Mouse (Mus musculus) naive thymus-derived CD4-positive, alpha-beta T cell, adult 2 months (primary cell): ENCODE results near the gene Ccdc105.

ENCODE experiments used
- DNase-seq: peaks from one replicate; pipeline ENCODE4 v3.0.0-alpha.2; 2011; ENCODE audit warnings: low read depth

The Ccdc105 gene

DNA sequence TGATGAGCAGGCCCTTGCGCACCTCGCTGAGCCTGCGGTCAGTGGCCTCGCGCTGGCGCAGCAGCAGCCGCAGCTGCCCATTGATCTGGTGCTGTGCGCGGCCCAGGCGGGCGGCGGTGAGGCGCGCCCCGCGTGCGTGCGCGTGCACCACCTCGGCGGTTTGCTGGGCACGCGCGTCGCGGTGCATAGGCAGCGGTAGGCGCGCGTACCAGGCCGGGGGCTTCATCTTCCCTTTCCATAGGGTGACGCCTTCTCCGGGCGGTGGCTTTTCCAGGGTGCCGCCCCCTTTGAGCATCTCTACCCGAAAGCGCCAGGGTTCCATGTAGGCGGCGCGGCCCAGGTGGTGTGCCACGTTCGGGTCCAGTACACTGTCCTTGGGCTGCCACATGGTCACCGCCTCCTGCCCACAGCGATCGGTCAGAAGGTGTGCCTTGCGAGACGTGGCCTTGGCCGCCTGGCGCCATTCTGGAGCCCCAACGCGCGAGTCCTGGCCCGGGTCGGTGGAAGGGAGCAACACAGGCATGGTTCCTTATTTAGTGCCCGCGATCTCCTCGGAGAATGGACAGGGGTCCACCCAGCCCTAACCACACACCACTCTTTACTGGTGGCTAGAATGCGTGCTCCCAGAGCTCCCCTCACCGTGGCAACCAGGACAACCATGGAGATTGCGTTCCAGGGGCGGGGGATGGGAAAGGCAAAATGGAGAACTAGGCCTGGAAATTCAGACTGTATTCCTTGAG, at the start of gene Ccdc105:
Gene Ccdc105 (minus strand): TSS at position 614 of the 740 bp plus-strand sequence.
- no peak for DNase-seq

- DNase-seq = no peak
Measured at GRCm38 (mm10) chr10:78801449-78801848, 48.6 kb upstream of the Ccdc105 start.

- no peak for DNase-seq
Measured at GRCm38 (mm10) chr10:78790561-78790960, 37.7 kb upstream of the Ccdc105 start.

DNA sequence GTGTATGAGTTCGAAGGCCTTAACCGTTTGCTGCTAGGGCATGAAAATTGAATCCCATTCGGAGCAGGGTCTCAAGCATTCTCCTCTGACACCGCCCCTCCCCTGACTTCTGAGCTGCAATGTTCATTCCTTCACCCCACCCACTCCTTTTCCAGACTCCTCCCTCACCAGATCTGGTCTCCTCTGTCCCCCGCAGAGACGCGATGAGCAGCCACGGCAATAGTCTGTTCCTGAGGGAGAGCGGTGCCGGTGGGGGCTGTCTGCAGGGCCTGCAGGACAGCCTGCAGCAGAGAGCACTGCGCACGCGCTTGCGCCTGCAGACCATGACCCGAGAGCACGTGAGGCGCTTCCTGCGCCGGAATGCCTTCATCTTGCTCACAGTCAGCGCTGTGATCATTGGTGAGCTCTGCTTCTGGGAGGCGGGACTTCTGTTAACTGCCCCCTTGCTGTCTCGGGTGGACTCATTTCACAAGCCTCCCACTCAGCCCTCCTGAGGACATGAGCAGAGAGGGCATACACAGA, 34.8 kb upstream of the Ccdc105 start:
- no peak for DNase-seq

DNA sequence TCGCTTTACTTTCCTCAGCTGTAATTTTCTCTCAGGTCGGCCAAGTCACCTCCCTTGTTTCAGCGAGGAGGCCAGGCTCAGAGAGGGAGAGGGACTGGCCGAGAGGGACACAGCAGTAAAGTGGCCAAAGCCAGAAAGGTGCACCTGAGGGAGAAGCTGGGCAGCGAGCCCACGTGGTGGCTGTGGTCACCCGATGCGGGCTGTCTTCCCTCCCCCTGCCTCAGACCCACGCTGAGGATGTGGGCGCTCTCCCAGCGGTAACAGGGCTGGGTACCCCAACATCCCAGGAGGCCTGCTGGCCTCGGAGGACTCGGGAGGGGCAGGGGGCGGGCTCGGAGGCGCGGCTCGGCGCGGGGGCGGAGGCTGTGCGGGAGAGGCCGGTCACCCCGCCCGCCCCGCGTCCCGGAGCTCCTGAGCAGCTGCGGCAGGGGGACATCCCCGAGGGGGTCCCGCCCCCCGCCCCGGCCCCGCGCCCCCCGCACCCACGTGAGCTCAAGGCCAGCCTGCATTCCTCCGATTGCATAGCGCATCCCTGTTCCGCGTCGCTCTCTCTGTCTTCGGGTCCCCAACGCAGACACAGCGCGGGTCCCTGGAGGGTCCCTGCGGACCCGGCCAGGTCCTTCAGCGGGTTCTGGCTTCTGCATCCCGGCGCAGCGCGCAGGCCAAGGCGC, 27.3 kb upstream of the Ccdc105 start, which contains the start of gene Slc1a6:
Gene Slc1a6 (plus strand): TSS at position 516 of the 671 bp plus-strand sequence.
- no peak for DNase-seq

- DNase-seq = no peak
Measured at GRCm38 (mm10) chr10:78779527-78779926, 26.7 kb upstream of the Ccdc105 start.

- DNase-seq = no peak
Measured at GRCm38 (mm10) chr10:78775830-78776229, 23.0 kb upstream of the Ccdc105 start.

DNA sequence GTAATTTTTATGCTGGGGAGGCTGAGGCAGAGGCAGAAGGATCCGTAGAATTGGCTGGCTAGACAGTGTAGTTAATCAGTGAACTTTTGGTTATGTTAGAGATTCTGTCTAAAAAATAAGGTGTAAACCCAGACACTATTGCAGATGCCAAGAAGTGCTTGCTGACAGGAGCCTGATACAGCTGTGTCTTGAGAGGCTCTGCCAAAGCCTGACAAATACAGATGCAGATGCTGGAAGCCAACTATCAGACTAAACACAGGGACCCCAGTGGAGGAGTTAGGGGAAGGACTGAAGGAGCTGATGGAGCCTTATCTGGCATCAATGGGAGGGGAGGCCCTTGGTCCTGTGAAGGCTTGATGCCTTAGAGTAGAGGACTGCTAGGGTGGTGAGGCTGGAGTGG, 12.7 kb upstream of the Ccdc105 start:
- DNase-seq = no peak

DNA sequence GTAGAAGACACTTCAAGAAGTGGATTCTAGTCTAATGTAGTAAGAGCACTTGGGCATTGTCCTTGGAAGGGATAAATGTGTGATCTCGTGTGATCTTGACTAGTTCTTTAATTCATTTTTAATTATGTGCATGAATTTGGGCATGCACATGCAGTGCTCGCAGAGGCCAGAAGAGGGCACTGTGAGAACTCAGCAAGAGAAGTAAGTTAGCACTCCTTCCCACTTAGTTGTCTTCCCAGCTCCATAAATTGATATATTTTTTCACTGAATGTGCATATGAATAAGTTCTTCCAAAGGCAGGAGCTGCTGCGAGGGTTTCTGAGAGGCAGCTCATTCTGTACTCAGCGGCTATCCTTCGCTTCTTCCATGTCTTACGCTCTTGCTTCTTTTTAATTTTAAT, 3.2 kb upstream of the Ccdc105 start:
- DNase-seq = peak; percentile 41

- no peak for DNase-seq
Measured at GRCm38 (mm10) chr10:78748946-78749345, 3.9 kb downstream of the Ccdc105 start.

DNA sequence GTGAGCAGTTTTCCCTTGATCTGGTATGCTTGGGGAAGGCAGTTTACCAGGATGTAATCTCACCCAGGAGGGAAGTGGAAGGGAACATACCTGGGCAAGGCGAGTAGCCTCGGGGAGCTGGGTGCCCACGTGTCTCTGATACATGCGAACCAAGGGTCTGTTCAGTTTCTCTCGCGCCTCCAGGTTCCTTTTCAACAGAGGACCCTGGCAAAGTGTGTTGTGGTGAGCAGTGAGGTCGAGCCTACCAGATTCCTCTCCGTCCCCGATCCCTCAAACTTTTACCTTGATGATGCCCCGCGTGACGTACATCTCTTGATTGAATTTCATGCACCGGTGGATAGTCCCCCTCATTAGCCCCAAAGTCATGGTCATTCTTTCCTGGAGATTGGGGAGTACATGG, 4.7 kb downstream of the Ccdc105 start:
- no peak for DNase-seq

- no peak for DNase-seq
Measured at GRCm38 (mm10) chr10:78747035-78747721, 5.7 kb downstream of the Ccdc105 start.

DNA sequence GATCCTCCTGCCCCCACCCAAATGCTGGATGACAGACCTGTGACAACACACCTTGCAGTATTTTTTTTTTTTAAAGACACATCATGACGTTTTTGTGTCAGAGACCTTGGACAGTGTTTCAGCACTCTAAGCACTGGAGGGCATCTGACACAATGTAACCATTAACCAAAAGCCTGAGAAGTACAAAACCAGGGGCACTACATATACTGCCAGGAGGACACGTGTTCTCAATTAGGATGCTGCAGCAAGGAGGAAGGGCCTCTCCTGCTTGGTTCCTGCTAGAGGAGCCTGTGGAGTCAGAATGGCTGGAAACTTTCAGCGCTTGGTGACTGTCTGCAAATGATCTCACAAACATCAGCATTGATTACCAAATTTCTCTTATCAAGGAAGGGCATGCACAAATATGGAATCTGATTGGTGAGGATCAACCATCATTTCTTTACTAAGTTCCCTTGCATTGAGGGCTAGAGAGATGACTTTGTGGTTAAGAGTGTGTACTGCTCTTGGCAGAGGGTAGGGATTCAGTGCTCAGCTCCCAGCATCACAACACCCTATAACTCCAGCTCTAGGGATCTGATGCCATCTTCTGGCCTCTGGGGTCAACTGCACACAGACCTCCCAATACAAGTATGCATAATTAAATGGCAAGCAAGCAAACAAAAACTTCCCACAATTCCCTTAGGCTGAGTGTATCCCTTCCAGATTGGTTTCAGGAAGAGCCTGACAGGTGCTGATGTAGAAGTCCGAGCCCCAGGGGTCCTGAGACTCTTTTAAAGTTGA, 7.2 kb downstream of the Ccdc105 start:
- no peak for DNase-seq

DNA sequence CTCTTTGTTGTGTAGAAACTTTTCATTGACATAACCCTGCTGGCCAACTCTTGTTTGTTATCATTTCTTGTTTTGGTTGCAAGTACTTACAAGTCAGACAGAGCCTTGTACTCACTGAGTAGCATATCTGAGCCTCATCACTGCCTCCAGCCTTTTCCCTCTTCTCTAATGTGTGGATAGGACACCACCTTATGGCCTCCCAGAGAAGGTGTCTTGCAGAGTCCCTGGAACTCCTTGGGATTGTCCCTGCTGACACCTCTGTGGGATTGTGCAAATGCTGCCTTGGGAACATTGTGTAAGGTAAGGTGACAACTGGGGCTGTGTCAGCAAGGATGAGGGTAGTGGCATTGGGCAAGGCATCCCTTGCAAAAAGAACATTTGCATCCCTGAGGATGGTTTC, 9.1 kb downstream of the Ccdc105 start:
- DNase-seq = no peak

DNA sequence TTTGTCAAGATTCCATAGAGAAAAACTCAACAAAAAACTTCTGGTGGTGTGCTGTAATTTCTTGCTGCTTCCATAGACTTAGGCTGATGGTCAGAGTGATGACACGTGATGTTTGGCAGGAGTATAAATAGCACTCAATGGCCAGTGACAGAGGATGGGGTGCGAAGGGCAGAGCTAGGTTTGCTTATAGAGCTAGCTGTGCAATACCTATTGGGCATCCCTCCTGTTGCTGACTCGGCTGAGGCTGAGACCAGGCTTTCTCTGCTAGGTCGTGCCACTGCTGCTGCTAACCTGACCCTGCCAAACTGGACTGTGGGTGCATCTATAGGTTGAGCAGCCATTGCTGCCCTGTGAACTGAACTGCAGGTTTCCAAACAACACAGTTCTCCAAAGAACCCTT, 13.0 kb downstream of the Ccdc105 start:
- no peak for DNase-seq

DNA sequence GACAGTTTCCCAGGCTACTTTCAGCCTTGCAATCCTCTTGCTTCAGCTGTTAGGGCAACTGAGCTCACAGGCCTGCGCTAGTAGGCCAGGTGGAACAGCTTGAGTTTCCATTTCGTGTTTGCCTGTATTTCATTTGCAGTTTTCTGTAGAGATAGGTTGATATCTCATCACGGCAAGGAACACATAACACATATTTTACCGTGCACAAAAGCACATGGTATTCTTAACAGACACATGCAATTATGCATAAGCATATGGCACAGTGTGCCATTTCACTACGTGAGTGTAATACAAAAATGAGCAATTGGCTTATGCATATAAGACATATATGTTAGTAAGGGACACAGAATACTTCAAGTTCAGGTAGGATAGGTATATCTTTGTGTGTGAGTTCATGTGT, 25.0 kb downstream of the Ccdc105 start:
- no peak for DNase-seq

- no peak for DNase-seq
Measured at GRCm38 (mm10) chr10:78727035-78727434, 25.8 kb downstream of the Ccdc105 start.

- DNase-seq = no peak
Measured at GRCm38 (mm10) chr10:78723416-78723815, 29.4 kb downstream of the Ccdc105 start.

DNA sequence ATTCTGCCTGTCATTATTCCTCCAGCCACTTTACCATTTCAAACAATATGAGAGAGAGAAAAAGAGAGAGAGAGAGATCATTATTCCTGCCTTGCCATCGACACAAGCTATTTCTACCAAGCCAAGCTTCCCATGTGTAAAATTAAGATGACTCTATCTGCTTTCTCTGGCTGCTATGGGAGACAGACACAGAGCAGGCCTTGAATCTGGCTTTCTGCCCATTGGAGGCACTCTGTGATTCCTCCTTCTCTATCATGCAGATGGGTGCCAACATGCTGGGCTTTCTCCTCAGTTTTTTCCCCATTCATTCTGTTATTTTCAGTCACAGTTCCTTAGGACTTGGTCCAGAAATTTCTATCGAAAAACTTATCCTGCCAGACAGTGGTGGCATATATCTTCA, 30.2 kb downstream of the Ccdc105 start:
- no peak for DNase-seq

GRCm38 (mm10) chr10:78722036-78722435, 30.8 kb downstream of the Ccdc105 start:
- no peak for DNase-seq

DNA sequence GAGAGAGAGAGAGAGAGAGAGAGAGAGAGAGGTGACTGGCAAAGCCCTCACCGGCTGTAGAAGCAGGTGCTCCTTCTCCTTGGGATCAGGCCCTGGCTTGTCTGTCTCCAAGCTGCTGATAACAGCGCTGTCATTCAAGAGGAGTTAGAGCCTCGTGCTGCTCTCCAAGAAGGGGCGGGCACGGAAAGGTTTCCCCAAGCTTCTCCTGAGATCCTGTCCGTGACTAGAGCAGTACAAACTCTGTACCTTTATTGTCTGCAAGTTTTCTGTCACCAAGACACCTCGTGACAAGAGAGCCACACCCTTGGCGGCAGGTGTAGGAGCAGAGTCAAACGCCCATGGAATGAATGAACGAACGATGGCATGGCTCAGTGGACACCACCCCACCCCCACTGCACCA, 34.8 kb downstream of the Ccdc105 start, which contains the start of gene Casp14:
Gene Casp14 (minus strand): TSS at position 239 of the 400 bp plus-strand sequence.
- DNase-seq = no peak

DNA sequence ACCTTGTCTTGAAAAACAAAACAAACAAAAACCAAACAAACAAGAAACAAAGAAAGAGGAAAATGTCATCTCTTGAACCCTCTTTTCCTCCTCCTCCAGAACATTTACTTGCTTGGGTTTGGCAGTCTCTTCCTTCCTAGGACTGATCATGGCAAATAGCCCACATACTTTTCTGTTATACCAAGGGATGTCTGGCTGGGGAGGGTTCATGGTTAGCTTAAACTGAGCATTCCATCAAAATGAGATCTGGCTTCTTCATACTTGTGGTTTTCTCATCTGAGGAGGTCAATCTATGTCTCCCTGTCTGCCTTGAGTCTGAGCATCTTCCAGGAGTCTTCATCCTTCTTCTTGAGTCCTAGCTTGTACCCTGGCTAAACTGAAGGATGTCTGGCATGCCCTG, 36.6 kb downstream of the Ccdc105 start:
- DNase-seq = no peak
